Mouse (Mus musculus): Measurements from ENCODE around the gene Olfr556. TPM values are rescaled to one million over a fixed set of nuclear protein-coding genes. Genes with fewer than 3 reads are reported as not detected.

Olfr556 gene
- polyA plus RNA-seq, 1 experiment from 2014 or later: not detected

Other genes with a start within 250 kb of the Olfr556 start
- 131 and 138 TPM in 2 replicates for gene Rrm1, start 223.2 kb upstream of the Olfr556 start, polyA plus RNA-seq (2015; fragmentation: Nextera tagmentation; extraction: Ambion mirVana)
- gene Olfr543, start 183.2 kb upstream of the Olfr556 start, polyA plus RNA-seq (2015; fragmentation: Nextera tagmentation; extraction: Ambion mirVana): 0.12 and 0.17 TPM in 2 replicates
- 0.04 TPM in 1 of 2 replicates, not detected in the other for gene Olfr544, start 176.6 kb upstream of the Olfr556 start, polyA plus RNA-seq (2015; fragmentation: Nextera tagmentation; extraction: Ambion mirVana)
- gene Olfr545, start 165.3 kb upstream of the Olfr556 start, polyA plus RNA-seq (2015; fragmentation: Nextera tagmentation; extraction: Ambion mirVana): not detected in 2 replicates
- not detected in 2 replicates for gene Olfr547, start 130.2 kb upstream of the Olfr556 start, polyA plus RNA-seq (2015; fragmentation: Nextera tagmentation; extraction: Ambion mirVana)
- not detected in 2 replicates for gene Olfr548-ps1, start 124.0 kb upstream of the Olfr556 start, polyA plus RNA-seq (2015; fragmentation: Nextera tagmentation; extraction: Ambion mirVana)
- gene Olfr549, start 115.0 kb upstream of the Olfr556 start, polyA plus RNA-seq (2015; fragmentation: Nextera tagmentation; extraction: Ambion mirVana): not detected in 2 replicates
- 0.80 and 0.82 TPM in 2 replicates for gene Trim21, start 99.4 kb upstream of the Olfr556 start, polyA plus RNA-seq (2015; fragmentation: Nextera tagmentation; extraction: Ambion mirVana)
- not detected in 2 replicates for gene Olfr550, start 93.5 kb upstream of the Olfr556 start, polyA plus RNA-seq (2015; fragmentation: Nextera tagmentation; extraction: Ambion mirVana)
- gene Olfr551, start 73.0 kb upstream of the Olfr556 start, polyA plus RNA-seq (2015; fragmentation: Nextera tagmentation; extraction: Ambion mirVana): not detected in 2 replicates
- not detected in 2 replicates for gene Olfr552, start 67.1 kb upstream of the Olfr556 start, polyA plus RNA-seq (2015; fragmentation: Nextera tagmentation; extraction: Ambion mirVana)
- gene Olfr553, start 46.7 kb upstream of the Olfr556 start, polyA plus RNA-seq (2015; fragmentation: Nextera tagmentation; extraction: Ambion mirVana): not detected in 2 replicates
- not detected in 2 replicates for gene Olfr554, start 26.5 kb upstream of the Olfr556 start, polyA plus RNA-seq (2015; fragmentation: Nextera tagmentation; extraction: Ambion mirVana)
- not detected in 2 replicates for gene Olfr555, start 6.1 kb upstream of the Olfr556 start, polyA plus RNA-seq (2015; fragmentation: Nextera tagmentation; extraction: Ambion mirVana)
- gene Trim68, start 22.4 kb downstream of the Olfr556 start, polyA plus RNA-seq (2015; fragmentation: Nextera tagmentation; extraction: Ambion mirVana): 12.3 and 12.4 TPM in 2 replicates
- not detected in 2 replicates for gene Olfr557, start 31.0 kb downstream of the Olfr556 start, polyA plus RNA-seq (2015; fragmentation: Nextera tagmentation; extraction: Ambion mirVana)
- 1.3 and 1.5 TPM in 2 replicates for gene Olfr558, start 37.3 kb downstream of the Olfr556 start, polyA plus RNA-seq (2015; fragmentation: Nextera tagmentation; extraction: Ambion mirVana)
- not detected in 2 replicates for gene Olfr33, start 54.2 kb downstream of the Olfr556 start, polyA plus RNA-seq (2015; fragmentation: Nextera tagmentation; extraction: Ambion mirVana)
- gene Olfr559, start 62.6 kb downstream of the Olfr556 start, polyA plus RNA-seq (2015; fragmentation: Nextera tagmentation; extraction: Ambion mirVana): not detected in 2 replicates
- gene Olfr560, start 94.5 kb downstream of the Olfr556 start, polyA plus RNA-seq (2015; fragmentation: Nextera tagmentation; extraction: Ambion mirVana): 0.07 TPM in 1 of 2 replicates, not detected in the other
- 0.14 and 0.39 TPM in 2 replicates for gene Olfr78, start 94.6 kb downstream of the Olfr556 start, polyA plus RNA-seq (2015; fragmentation: Nextera tagmentation; extraction: Ambion mirVana)
- not detected in 2 replicates for gene Olfr561, start 106.3 kb downstream of the Olfr556 start, polyA plus RNA-seq (2015; fragmentation: Nextera tagmentation; extraction: Ambion mirVana)
- not detected in 2 replicates for gene Olfr564, start 138.6 kb downstream of the Olfr556 start, polyA plus RNA-seq (2015; fragmentation: Nextera tagmentation; extraction: Ambion mirVana)
- not detected in 2 replicates for gene Olfr566, start 193.9 kb downstream of the Olfr556 start, polyA plus RNA-seq (2015; fragmentation: Nextera tagmentation; extraction: Ambion mirVana)
- gene Olfr568, start 212.2 kb downstream of the Olfr556 start, polyA plus RNA-seq (2015; fragmentation: Nextera tagmentation; extraction: Ambion mirVana): not detected in 2 replicates
- gene Olfr569, start 226.0 kb downstream of the Olfr556 start, polyA plus RNA-seq (2015; fragmentation: Nextera tagmentation; extraction: Ambion mirVana): not detected in 2 replicates
- not detected in 2 replicates for gene Olfr570, start 229.7 kb downstream of the Olfr556 start, polyA plus RNA-seq (2015; fragmentation: Nextera tagmentation; extraction: Ambion mirVana)